Mouse (Mus musculus): ENCODE measurements around the gene Fam163b. TPM values are rescaled to one million over a fixed set of nuclear protein-coding genes. Genes with fewer than 3 reads are reported as not detected.

Gene Fam163b
- polyA plus RNA-seq, 1 experiment from 2014 or later, result 3.0 TPM

DNA sequence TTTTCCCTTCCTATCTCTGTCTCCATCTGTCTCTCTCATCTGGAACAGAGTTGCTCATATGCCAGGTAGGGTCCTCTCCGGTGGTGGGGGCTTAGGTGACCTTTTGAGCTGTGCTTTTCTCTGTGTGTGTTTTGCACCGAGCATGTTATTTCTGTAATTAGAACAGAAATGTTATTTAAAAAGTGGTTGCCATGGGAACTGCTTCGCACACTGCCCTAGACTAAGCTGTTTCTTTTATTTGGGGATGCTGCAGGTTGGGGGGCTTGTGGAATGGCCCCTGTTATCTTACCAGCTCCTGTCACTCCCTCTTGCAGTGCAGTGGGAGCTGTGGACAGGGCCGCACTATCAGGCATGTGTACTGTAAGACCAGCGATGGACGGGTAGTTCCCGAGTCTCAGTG is 38.7 kb downstream of the Fam163b start:
- Histone ChIP-seq H3K4me3 (no peak overlapping the region), H3K27ac (replicated peaks) (no peak overlapping the region), H3K4me2 (no peak overlapping the region), H3K4me1 (replicated peaks) (0 out of 2 replicates have a peak, but pooled peaks cover 3% of the 10 kb centered on the region), H3K27me3 (no peaks in the 10 kb centered on the region), H3K36me3 (no peaks in the 10 kb centered on the region), H3K9me3 (no peaks in the 10 kb centered on the region), H3K9ac (no peak overlapping the region)
- no peak for ATAC-seq (ENCODE audit: low read depth)
- WGBS, result 57% methylated on average over 7 of the region's 7 CpGs

DNA sequence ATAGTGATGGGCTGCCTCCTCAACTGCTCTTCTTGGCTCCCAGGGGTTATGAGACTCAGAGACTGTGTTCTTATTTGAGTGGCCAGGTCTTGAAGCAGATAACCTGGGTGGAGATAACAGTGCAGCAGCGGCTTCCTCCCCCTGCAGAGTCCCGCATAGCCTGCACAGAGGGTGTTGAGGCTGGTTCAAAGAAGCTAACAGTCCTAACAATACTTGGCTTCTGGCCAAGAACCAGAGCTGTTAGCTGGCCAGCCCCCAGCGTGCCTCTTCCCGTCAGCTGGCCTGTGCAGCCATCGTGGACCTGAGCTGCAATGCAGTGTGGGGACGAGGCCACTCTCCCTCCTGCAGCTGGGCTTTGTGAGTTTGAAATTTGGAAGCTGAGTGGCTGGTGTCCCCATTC is 44.5 kb downstream of the Fam163b start:
- Histone ChIP-seq H3K4me3 (no peak overlapping the region), H3K27ac (replicated peaks) (peak overlapping the region; percentile 79), H3K9ac (no peak overlapping the region), H3K36me3 (no peaks in the 10 kb centered on the region), H3K4me2 (no peak overlapping the region), H3K9me3 (no peaks in the 10 kb centered on the region), H3K4me1 (replicated peaks) (peaks cover 27% of the 10 kb centered on the region), H3K27me3 (no peaks in the 10 kb centered on the region)
- WGBS, result 12% methylated on average over 6 of the region's 6 CpGs
- peak; percentile 73 for ATAC-seq (ENCODE audit: low read depth)

DNA sequence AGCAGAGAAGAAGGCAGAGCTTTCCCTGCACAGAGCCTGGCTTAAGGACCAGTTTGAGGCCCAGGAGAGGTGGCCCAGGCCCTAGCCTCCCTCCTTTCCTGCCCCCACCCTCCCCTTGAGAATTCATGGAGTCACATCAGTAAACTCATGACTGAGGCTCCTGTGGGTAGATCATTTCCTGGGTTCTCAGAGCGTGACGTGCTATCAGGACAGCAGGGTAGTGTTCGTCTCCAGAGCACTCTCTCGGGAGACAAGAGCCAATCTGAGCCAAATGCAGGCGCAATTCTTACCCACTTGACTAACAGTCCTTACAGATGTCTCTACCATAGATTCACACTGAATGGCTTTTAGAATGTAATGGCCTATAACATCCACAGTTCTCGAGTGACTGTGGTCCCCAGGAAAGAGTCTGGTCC is 45.0 kb downstream of the Fam163b start:
- no peak overlapping the region for H3K4me3 ChIP-seq
- H3K4me2 ChIP-seq, result no peak overlapping the region
- H3K27ac ChIP-seq (replicated peaks), result peak overlapping the region; percentile 79
- H3K36me3 ChIP-seq, result no peaks in the 10 kb centered on the region
- peaks cover 27% of the 10 kb centered on the region for H3K4me1 ChIP-seq (replicated peaks)
- no peaks in the 10 kb centered on the region for H3K9me3 ChIP-seq
- H3K9ac ChIP-seq, result no peak overlapping the region
- H3K27me3 ChIP-seq, result no peaks in the 10 kb centered on the region
- ATAC-seq (ENCODE audit: low read depth), result peak; percentile 81
- 32% methylated on average over 6 of the region's 6 CpGs for WGBS

DNA sequence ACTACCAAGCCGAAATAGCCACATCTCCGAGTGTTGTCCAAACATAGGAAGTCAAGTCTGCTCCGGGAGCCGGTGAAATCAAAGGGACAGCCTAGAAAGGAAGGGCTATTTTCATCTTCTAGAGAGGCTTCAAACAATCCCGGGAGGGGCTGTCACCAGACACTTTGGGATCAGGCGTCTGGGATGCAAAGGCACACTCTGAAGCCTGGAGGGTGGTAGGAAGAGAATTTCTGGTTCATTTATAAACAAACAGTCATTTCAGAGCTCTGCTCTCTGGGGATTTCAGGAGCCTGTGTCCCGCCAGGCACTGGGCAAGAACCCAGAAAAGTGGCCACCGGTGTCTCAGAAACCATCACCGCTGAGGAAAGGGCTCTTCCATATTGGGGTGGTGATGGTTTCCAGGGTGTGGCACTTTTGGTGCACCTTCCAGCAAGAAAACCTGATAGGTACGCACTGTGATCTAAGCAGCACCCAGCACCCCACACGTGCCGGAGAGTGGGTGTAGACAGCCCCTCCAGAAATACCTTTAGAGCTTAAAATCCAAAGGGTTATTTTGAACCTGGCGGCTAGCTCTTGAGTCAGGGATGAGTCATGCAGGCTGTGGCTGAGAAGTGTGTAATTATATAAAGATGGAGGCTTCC is 45.8 kb downstream of the Fam163b start:
- no peak overlapping the region for H3K4me3 ChIP-seq
- peaks cover 27% of the 10 kb centered on the region for H3K4me1 ChIP-seq (replicated peaks)
- no peaks in the 10 kb centered on the region for H3K36me3 ChIP-seq
- no peaks in the 10 kb centered on the region for H3K27me3 ChIP-seq
- WGBS, result 68% methylated on average over 13 of the region's 13 CpGs
- no peak overlapping the region for H3K4me2 ChIP-seq
- no peak overlapping the region for H3K9ac ChIP-seq
- no peaks in the 10 kb centered on the region for H3K9me3 ChIP-seq
- no peak for ATAC-seq (ENCODE audit: low read depth)
- H3K27ac ChIP-seq (replicated peaks), result peak overlapping the region; percentile 79

DNA sequence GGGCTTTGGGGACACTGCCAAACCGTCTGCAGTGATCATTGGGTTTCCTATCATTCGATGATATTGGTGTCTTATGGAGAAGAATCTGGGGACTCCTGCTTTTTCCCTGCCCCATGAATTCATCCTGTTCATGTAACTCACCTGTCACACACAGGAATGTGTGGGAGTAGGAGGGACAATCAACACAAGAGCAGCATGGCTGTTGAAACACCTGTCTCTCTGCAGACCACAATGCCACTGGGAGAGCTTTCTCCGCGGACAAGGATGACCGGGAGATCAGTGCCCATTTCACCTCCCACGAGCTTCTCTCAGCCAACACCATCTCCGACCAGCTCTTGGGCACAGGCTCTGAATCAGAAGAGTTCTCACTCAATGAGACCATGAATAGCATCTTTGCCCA is 47.1 kb downstream of the Fam163b start:
- H3K36me3 ChIP-seq, result no peaks in the 10 kb centered on the region
- no peak overlapping the region for H3K4me3 ChIP-seq
- no peaks in the 10 kb centered on the region for H3K9me3 ChIP-seq
- peaks cover 27% of the 10 kb centered on the region for H3K4me1 ChIP-seq (replicated peaks)
- no peak overlapping the region for H3K9ac ChIP-seq
- H3K27ac ChIP-seq (replicated peaks), result no peak overlapping the region
- no peak overlapping the region for H3K4me2 ChIP-seq
- H3K27me3 ChIP-seq, result no peaks in the 10 kb centered on the region
- WGBS, result 93% methylated on average over 7 of the region's 7 CpGs
- no peak for ATAC-seq (ENCODE audit: low read depth)

DNA sequence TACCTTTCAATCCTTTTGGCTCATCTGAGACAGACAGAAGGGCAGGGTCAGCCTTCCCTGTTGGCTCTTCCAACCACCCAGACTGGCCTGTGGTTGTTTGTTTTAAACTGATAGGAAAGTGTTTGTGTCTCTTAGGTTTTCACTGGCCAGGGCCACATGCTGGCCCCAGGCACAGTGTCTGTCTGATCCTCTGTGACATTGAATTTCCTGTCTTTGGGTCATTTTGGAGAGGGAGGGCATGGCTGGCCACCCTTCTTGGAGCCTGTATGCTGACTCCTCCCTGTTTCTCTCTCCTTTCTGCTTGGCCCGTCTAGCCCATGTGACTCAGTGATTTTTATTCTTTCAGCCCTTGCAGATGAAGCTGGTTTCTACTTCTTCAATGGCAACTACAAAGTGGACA is 53.1 kb downstream of the Fam163b start:
- H3K4me1 ChIP-seq (replicated peaks), result peaks cover 16% of the 10 kb centered on the region
- no peaks in the 10 kb centered on the region for H3K27me3 ChIP-seq
- no peak overlapping the region for H3K4me2 ChIP-seq
- H3K9ac ChIP-seq, result no peak overlapping the region
- H3K4me3 ChIP-seq, result no peak overlapping the region
- no peak overlapping the region for H3K27ac ChIP-seq (replicated peaks)
- H3K36me3 ChIP-seq, result no peaks in the 10 kb centered on the region
- no peaks in the 10 kb centered on the region for H3K9me3 ChIP-seq
- WGBS, result 75% methylated on average over 1 of the region's 1 CpGs
- no peak for ATAC-seq (ENCODE audit: low read depth)

DNA sequence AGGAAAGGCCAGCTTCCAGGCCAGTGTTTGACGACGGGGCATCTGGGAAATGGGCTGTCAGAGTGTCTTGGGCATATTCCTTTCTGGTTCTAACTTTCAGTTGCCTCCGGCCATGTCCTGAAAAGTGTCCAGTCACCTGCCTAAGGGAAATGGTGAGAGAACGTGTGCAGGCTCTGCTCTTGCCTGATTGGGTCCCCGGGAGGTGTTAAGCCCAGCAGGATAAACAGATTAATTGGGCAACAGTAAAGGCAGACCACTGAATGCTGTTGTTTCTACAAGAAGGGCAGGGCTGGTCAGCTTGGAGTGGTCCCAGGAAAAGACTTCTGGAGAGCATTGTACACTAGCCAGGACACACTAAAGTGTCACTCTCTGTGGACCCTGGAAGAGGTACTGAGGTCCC is 53.6 kb downstream of the Fam163b start:
- Histone ChIP-seq H3K27ac (replicated peaks) (no peak overlapping the region; the same call in 1 of the 2 replicates), H3K9me3 (no peaks in the 10 kb centered on the region), H3K27me3 (no peaks in the 10 kb centered on the region), H3K9ac (no peak overlapping the region), H3K4me2 (no peak overlapping the region), H3K4me1 (replicated peaks) (peaks cover 16% of the 10 kb centered on the region), H3K36me3 (no peaks in the 10 kb centered on the region), H3K4me3 (no peak overlapping the region)
- 68% methylated on average over 5 of the region's 5 CpGs for WGBS
- ATAC-seq (ENCODE audit: low read depth), result no peak

DNA sequence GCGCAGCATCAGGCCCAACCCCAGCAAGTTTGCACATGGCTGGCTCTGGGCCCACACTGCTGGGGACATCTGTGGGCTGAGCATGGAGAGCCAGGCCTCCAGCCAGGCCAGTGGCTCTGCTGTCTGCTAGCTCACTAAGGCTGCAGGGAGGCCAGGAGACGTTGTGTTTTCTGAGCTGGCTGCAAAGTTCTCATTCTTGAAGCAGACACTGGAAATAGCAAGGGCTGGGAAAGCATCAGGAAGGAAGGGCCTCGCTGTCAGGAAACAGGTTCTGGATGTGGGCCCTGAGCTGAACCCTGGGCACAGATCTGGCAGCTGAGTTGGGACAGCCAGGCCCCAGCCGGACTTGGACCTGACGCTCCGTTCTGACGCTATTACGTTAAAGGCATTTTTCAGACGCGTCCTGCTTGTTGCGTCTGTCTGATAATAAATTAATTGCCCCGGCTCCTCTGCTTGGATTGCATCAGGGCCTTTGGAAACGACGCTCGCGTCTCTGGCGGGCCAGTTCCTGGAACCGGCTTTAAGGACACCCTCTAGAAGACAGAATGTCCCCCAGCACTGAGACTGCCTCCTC is 54.1 kb downstream of the Fam163b start:
- Histone ChIP-seq H3K9ac (no peak overlapping the region), H3K9me3 (no peaks in the 10 kb centered on the region), H3K4me2 (no peak overlapping the region), H3K27me3 (no peaks in the 10 kb centered on the region), H3K4me1 (replicated peaks) (peaks cover 16% of the 10 kb centered on the region), H3K36me3 (no peaks in the 10 kb centered on the region), H3K4me3 (no peak overlapping the region), H3K27ac (replicated peaks) (no peak overlapping the region; the same call in 1 of the 2 replicates)
- WGBS, result 64% methylated on average over 18 of the region's 18 CpGs
- ATAC-seq (ENCODE audit: low read depth), result no peak

DNA sequence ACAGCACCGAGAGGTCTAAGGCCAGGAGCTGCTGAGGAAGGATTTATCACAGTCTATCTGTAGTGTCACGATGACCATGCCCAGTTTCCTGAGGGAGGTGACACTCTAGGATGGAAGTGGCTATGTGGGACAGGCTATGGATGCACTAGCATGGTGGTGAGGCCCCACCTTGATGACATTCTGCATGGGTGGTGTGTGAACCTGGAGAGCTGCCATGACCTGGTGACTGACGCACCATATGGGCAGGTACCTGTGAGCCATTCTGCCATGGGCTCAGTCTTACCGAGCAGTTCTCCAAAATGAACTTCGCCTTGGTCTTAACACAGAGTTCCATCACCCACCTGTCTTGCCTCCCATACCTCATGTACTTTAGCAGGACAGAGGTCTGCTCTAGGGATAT is 54.7 kb downstream of the Fam163b start:
- Histone ChIP-seq H3K27ac (replicated peaks) (no peak overlapping the region), H3K4me3 (no peak overlapping the region), H3K27me3 (no peaks in the 10 kb centered on the region), H3K9ac (no peak overlapping the region), H3K9me3 (no peaks in the 10 kb centered on the region), H3K4me1 (replicated peaks) (peaks cover 16% of the 10 kb centered on the region), H3K36me3 (no peaks in the 10 kb centered on the region), H3K4me2 (no peak overlapping the region)
- ATAC-seq (ENCODE audit: low read depth), result no peak
- 90% methylated on average over 5 of the region's 5 CpGs for WGBS

DNA sequence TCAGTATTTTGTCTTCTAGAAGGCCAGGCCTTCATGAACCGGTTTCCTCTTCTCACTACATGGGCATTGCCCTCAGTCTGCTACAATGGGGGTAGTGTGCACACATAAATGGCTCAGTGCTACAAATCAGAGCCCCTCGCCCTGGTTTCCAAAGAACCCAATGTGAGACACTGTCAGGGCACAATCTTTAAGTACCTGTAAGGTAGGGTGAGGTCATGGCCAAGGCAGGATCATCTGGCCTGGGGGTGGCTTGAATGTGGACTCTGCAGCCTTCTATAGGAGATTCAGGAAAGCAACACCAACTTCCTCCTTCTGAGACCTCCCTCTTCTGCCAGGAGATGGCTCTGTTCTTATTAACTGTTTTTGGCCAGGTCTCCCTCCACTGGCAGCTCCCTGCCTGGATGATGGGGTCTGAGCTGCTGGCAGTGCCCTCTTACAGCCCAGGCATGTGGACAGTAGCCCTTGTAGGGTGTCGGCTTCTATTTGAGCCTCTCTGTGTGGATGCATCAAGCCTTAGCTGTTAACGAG is 55.7 kb downstream of the Fam163b start:
- ATAC-seq (ENCODE audit: low read depth), result no peak
- no peaks in the 10 kb centered on the region for H3K36me3 ChIP-seq
- H3K27ac ChIP-seq (replicated peaks), result no peak overlapping the region
- no peak overlapping the region for H3K4me2 ChIP-seq
- H3K4me3 ChIP-seq, result no peak overlapping the region
- 86% methylated on average over 4 of the region's 4 CpGs for WGBS
- H3K9me3 ChIP-seq, result no peaks in the 10 kb centered on the region
- no peaks in the 10 kb centered on the region for H3K27me3 ChIP-seq
- peaks cover 17% of the 10 kb centered on the region for H3K4me1 ChIP-seq (replicated peaks)
- H3K9ac ChIP-seq, result no peak overlapping the region

DNA sequence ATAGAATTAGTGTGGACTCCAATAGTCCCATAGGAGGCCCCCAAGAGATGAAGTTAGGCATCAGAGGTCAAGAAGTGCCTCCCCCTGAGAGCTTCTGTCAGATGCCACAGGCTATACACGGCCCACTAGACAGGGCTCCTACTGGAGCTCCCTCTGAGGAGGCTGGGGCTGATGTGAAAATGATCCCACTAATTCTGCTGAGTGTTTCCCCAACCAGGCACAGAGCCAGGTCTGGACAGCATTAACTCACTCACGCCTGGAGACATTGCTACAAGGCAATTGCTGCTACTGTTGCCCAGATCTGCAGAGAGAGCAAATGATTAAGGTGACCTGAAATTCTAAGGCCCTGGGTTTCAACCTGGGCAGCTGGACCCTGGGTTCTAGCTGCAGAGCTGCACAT is 56.5 kb downstream of the Fam163b start:
- Histone ChIP-seq H3K4me3 (no peak overlapping the region), H3K4me2 (no peak overlapping the region), H3K4me1 (replicated peaks) (peaks cover 22% of the 10 kb centered on the region), H3K9me3 (no peaks in the 10 kb centered on the region), H3K36me3 (no peaks in the 10 kb centered on the region), H3K27me3 (no peaks in the 10 kb centered on the region), H3K27ac (replicated peaks) (no peak overlapping the region), H3K9ac (no peak overlapping the region)
- 44% methylated on average over 2 of the region's 2 CpGs for WGBS
- ATAC-seq (ENCODE audit: low read depth), result no peak; the same call in 1 of the 2 replicates

DNA sequence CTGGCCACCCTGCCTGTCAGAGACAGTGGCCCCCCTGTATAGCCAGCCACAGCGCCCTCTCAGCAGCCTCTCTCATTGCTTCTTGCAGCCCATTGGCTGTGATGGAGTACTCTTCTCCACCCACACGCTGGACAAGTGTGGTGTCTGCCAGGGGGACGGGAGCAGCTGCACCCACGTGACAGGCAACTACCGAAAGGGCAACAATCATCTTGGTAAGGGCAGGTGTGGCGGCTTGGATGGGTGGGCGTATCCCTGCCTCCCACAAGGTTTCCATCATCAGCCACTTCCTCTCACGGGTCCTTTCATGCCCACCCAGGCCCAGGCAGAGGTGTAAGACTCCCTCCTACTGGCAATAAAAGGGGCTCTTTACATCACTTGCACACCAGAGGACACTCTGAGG is 57.3 kb downstream of the Fam163b start:
- H3K9ac ChIP-seq, result no peak overlapping the region
- H3K9me3 ChIP-seq, result no peaks in the 10 kb centered on the region
- H3K27ac ChIP-seq (replicated peaks), result no peak overlapping the region
- no peaks in the 10 kb centered on the region for H3K27me3 ChIP-seq
- no peak for ATAC-seq (ENCODE audit: low read depth)
- 40% methylated on average over 8 of the region's 8 CpGs for WGBS
- no peak overlapping the region for H3K4me3 ChIP-seq
- H3K4me1 ChIP-seq (replicated peaks), result peaks cover 28% of the 10 kb centered on the region
- no peak overlapping the region for H3K4me2 ChIP-seq
- no peaks in the 10 kb centered on the region for H3K36me3 ChIP-seq
